Mouse (Mus musculus): ENCODE measurements around the gene Kmt2e. TPM values are rescaled to one million over a fixed set of nuclear protein-coding genes. Genes with fewer than 3 reads are reported as not detected.

Kmt2e gene
- 198 and 206 TPM in 2 replicates for polyA plus RNA-seq (2015; fragmentation: Nextera tagmentation; extraction: Ambion mirVana)

DNA sequence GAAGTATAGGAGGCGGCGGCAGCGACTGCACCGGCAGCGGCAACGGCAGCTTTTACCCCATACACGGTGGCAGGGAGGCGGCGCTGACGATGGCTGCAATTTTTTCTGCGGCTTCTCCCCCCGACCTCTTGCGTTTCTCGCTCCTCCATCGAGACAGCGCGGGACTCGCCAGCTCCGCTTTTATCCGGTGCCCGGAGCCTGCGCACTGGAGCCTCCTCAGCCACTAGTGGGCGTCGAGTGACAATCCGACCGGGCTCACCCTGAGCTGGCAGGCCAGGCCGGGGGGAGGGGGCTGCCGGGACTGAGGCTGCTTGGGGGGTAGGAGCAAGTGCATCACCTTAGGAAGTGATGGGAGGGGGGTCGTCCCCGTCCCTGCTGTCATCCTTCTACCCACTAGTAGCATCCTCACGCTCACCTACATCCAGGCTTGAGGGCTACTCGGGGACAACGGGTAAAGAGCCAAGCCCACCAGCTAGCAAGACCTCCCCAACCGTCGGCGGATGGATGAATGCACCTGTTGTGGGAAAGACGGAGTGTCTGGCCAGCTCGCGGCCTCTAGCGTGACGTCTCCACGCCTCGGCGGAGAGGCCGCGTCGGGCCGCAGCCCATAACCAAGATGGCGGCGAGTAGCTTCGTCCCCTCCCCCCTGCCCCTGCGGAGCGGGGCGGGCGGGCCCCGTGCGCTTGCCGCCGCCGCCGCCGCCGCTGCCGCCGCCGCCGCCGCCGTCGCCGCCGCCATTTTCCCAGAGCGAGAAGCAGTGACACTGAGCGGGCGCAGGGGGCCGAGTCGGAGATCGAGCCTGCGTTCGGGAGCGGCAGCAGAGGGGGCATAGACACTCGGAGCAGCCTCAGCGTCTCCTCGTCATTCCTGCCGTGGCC, at the start of gene Kmt2e:
Gene Kmt2e (plus strand): TSS at position 722 of the 878 bp plus-strand sequence.
- peaks cover 39% of the 10 kb centered on the region for H3K4me1 ChIP-seq
- under 1% methylated on average over 68 of the region's 85 CpGs for WGBS

DNA sequence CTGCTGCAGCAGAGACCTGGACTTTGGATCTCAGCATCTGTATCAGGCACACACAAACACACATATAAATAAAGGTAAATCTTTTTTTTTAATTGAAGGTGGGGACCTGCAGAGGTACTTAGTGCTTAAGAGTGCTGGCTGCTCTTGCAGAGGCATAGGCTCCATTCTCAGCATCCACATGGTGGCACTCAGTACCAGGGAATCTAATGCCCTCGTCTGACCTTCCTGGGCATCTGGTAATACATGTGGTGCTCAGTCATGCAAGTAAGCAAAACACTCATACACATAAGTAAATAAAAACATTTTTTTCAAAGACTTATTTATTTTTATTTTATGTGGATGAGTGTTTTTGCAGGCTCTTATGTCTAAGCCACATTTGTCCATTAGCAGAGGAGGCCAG, 49.1 kb upstream of the Kmt2e start:
- no peak overlapping the region for H3K27ac ChIP-seq (replicated peaks)
- H3K9ac ChIP-seq (replicated peaks), result no peak overlapping the region
- no peak for ATAC-seq (replicated peaks)
- WGBS, result 69% methylated on average over 1 of the region's 1 CpGs
- H3K4me3 ChIP-seq, result no peak overlapping the region
- no peaks in the 10 kb centered on the region for H3K27me3 ChIP-seq
- H3K9me3 ChIP-seq, result no peaks in the 10 kb centered on the region
- peaks cover 12% of the 10 kb centered on the region for H3K4me1 ChIP-seq
- H3K4me2 ChIP-seq (replicated peaks), result no peak overlapping the region
- no peaks in the 10 kb centered on the region for H3K36me3 ChIP-seq

More for the DNA sequence above, at the start of gene Kmt2e:
- no peaks in the 10 kb centered on the region for H3K36me3 ChIP-seq
- H3K9ac ChIP-seq (replicated peaks), result peak within 1 kb of the TSS; percentile 99
- H3K4me2 ChIP-seq (replicated peaks), result peak within 1 kb of the TSS; percentile 82
- peak within 1 kb of the TSS; percentile 100 for H3K27ac ChIP-seq (replicated peaks)
- H3K4me3 ChIP-seq, result peak within 1 kb of the TSS; percentile 100
- ATAC-seq (replicated peaks), result peak; percentile 84
- H3K27me3 ChIP-seq, result no peaks in the 10 kb centered on the region
- H3K9me3 ChIP-seq, result no peaks in the 10 kb centered on the region

DNA sequence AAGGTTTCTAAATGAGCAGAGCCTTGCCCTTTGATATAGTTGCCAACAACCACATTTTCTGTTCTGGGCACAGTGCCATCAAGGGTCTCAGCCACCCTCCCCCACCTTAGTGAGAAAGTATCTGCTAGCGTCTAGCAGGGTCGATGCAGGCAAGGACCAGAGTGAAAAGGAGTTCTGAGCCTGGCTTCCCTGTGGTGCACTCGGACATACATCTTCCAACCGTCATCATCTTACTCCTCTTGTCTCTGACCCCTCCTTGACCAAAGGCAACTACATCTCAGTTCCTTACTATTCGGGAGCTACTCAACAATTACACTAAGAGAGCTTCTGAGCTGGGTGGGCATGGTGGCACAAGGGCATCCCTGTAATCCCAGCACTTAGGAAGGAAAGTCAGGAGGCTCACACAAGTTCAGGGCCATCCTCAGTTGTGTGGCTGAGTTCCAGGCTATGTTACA, 48.5 kb upstream of the Kmt2e start:
- no peak overlapping the region for H3K9ac ChIP-seq (replicated peaks)
- no peaks in the 10 kb centered on the region for H3K36me3 ChIP-seq
- peak; percentile 44 for ATAC-seq (replicated peaks)
- no peaks in the 10 kb centered on the region for H3K9me3 ChIP-seq
- H3K4me1 ChIP-seq, result peaks cover 12% of the 10 kb centered on the region
- no peaks in the 10 kb centered on the region for H3K27me3 ChIP-seq
- no peak overlapping the region for H3K27ac ChIP-seq (replicated peaks)
- no peak overlapping the region for H3K4me2 ChIP-seq (replicated peaks)
- 35% methylated on average over 5 of the region's 5 CpGs for WGBS
- no peak overlapping the region for H3K4me3 ChIP-seq

DNA sequence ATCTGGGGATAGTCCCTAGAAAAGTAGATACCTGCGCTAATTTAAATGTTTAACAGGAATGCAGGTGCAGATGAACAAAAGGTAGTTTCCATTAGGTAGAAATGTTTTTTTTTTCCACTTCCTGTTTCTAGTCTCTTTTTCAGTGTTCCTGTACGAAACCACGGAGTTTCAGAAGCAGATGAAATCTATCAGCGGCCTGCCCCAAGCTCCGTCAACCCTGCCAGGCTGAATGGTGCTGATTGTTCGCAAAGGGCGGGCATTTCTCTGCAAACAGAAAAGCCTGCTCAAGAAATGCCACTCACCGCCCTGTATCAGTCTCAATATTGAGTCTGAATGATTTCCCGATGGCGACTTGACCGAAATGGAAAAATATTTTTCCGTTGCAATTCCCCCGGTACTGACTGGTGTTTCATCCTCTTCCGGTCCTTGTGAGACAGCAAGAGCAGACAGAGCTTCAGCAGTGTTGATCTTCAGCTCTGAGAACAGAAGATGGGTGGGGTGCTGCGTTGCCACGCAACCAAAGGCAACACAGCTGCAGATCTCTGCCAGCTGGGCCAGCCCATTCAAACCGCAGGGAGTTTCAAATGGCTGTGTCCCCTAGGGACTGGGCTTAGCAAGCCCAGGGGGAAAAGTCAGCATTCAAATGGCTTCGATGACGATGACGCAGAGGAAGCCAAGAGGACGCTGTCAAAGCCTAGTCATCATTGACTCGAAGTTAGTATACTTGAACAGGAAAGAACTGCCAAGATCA, 47.5 kb upstream of the Kmt2e start:
- Histone ChIP-seq H3K9me3 (no peaks in the 10 kb centered on the region), H3K27me3 (no peaks in the 10 kb centered on the region), H3K4me3 (peak overlapping the region; percentile 50), H3K36me3 (no peaks in the 10 kb centered on the region), H3K27ac (replicated peaks) (peak overlapping the region; percentile 92), H3K4me1 (peaks cover 12% of the 10 kb centered on the region), H3K4me2 (replicated peaks) (peak overlapping the region; percentile 64), H3K9ac (replicated peaks) (peak overlapping the region; percentile 57)
- WGBS, result 1% methylated on average over 22 of the region's 22 CpGs
- peak; percentile 94 for ATAC-seq (replicated peaks)

DNA sequence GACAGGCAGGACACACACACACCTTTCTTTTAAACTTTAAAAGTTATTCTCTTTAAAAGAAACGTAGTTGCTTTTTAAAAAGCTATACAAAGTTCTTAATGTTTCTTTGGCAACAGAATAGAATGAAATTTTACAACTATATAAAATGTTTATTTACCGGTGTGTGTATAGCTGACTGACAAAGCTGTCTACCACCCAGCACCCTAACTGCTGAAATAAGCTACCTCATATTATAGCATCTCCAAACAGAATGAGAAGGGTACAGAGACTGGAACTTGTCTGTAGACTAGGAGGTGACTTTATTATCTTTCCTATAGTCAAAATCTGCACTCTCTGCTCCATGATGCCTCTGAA, 47.0 kb upstream of the Kmt2e start:
- no peak; the same call in 1 of the 2 replicates for ATAC-seq (replicated peaks)
- Histone ChIP-seq H3K4me2 (replicated peaks) (peak overlapping the region; percentile 64), H3K4me1 (peaks cover 12% of the 10 kb centered on the region), H3K36me3 (no peaks in the 10 kb centered on the region), H3K4me3 (peak overlapping the region; percentile 50), H3K27ac (replicated peaks) (peak overlapping the region; percentile 92), H3K9ac (replicated peaks) (no peak overlapping the region), H3K9me3 (no peaks in the 10 kb centered on the region), H3K27me3 (no peaks in the 10 kb centered on the region)
- 43% methylated on average over 2 of the region's 2 CpGs for WGBS

DNA sequence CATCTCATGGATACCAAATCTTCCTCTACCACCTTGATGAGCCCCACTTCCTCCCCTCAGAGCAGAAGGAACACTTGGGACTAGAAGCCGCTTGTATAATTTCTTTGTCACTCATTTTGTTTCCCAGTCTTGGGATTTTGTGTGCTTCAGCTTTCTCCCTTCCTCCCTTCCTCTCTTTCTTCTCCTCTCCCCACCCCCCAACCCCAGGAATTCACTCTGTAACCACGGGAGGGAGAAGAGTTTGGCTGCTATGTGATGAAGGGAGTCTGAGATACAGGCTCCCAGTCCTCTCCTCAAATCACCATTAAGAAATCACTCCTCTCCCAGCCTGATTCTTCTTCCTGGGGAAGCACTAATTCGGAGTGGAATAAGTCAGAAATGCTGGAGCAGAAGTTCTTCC, 46.1 kb upstream of the Kmt2e start:
- Histone ChIP-seq H3K4me1 (peaks cover 12% of the 10 kb centered on the region), H3K9me3 (no peaks in the 10 kb centered on the region), H3K4me3 (no peak overlapping the region), H3K9ac (replicated peaks) (no peak overlapping the region), H3K4me2 (replicated peaks) (no peak overlapping the region), H3K27me3 (no peaks in the 10 kb centered on the region), H3K36me3 (no peaks in the 10 kb centered on the region), H3K27ac (replicated peaks) (no peak overlapping the region)
- no peak for ATAC-seq (replicated peaks)
- 46% methylated on average over 3 of the region's 3 CpGs for WGBS

DNA sequence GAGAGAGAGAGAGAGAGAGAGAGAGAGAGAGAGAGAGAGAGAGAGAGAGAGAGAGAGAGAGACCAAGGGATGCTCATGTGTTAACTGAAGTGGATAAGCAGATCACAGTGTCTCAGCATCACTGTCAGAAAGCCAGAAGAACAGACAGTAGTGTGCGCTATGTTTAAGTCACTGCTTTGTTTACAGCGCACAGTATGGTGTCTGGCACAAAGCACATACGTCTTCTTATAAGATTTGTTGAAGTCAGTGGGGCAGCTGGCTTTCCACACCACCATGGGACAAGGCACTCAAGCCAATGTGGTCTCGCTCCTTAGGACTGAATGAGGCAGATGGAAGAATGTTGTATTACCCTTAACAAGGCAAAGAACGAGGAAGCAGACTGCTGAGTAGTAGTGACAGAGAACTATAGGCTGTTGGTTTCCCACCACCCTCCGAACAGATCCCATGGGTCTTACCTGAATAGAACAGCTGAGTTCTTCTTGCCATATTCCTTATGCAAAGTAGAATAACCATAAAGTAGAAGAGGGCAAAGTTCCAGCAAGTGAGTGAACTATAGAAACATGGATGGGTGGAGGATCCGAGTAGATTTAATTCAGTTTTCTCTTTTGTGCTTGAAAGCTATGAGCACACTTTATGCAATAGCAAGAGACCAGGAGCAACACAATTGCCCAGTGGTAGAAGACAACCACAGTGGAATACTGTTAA, 44.5 kb upstream of the Kmt2e start:
- H3K9me3 ChIP-seq, result no peaks in the 10 kb centered on the region
- peaks cover 12% of the 10 kb centered on the region for H3K4me1 ChIP-seq
- H3K36me3 ChIP-seq, result no peaks in the 10 kb centered on the region
- no peak for ATAC-seq (replicated peaks)
- 82% methylated on average over 7 of the region's 7 CpGs for whole genome bisulfite sequencing
- H3K9ac ChIP-seq (replicated peaks), result no peak overlapping the region
- H3K4me3 ChIP-seq, result no peak overlapping the region
- H3K27ac ChIP-seq (replicated peaks), result no peak overlapping the region
- no peak overlapping the region for H3K4me2 ChIP-seq (replicated peaks)
- H3K27me3 ChIP-seq, result no peaks in the 10 kb centered on the region

DNA sequence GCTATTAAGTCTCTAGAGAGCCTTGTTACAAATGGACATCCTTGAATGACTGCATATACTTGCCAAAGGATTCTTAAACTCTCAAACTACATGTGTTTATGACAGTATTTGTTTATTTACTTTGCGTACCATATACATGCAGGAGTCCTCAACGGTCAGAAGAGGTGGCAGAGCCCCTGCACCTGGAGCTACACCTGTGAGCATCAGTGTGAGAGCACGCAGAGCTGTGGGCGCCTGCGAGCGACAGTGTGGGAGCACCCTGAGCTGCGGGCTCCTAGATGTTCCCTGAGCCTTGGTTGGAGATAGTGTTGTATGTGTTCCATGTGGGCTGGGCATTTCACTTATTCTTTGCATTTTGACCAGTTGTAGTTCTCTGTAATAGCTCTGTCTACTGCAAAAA, 42.5 kb upstream of the Kmt2e start:
- no peak overlapping the region for H3K4me2 ChIP-seq (replicated peaks)
- H3K9me3 ChIP-seq, result no peaks in the 10 kb centered on the region
- no peaks in the 10 kb centered on the region for H3K36me3 ChIP-seq
- no peak overlapping the region for H3K4me3 ChIP-seq
- H3K27ac ChIP-seq (replicated peaks), result no peak overlapping the region
- no peak for ATAC-seq (replicated peaks)
- H3K27me3 ChIP-seq, result no peaks in the 10 kb centered on the region
- no peak overlapping the region for H3K9ac ChIP-seq (replicated peaks)
- peaks cover 6% of the 10 kb centered on the region for H3K4me1 ChIP-seq
- WGBS, result 94% methylated on average over 7 of the region's 7 CpGs

DNA sequence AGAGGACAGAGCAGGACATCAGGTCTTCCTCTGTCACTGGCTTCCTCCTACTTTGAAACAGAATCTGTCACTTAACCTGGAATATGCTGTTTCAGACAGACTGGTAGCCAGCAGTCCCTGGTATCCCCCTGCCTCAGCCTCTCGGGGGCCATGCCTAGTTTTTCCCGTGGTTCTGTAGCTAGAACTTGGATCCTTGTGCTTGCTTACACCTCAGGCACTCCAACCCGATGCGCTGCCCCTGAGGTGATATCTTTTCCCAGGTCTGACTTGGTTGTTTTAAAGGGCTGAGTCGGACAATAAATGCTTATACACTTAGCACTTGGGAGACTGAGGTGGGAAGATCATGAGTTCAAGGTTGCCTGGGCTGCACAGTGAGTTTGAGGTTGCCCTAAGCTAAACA, 40.4 kb upstream of the Kmt2e start:
- no peaks in the 10 kb centered on the region for H3K27me3 ChIP-seq
- no peaks in the 10 kb centered on the region for H3K36me3 ChIP-seq
- no peak for ATAC-seq (replicated peaks)
- no peaks in the 10 kb centered on the region for H3K9me3 ChIP-seq
- no peak overlapping the region for H3K4me3 ChIP-seq
- H3K4me2 ChIP-seq (replicated peaks), result no peak overlapping the region
- no peak overlapping the region for H3K27ac ChIP-seq (replicated peaks)
- WGBS, result 96% methylated on average over 5 of the region's 5 CpGs
- no peak overlapping the region for H3K9ac ChIP-seq (replicated peaks)
- no peaks in the 10 kb centered on the region for H3K4me1 ChIP-seq

DNA sequence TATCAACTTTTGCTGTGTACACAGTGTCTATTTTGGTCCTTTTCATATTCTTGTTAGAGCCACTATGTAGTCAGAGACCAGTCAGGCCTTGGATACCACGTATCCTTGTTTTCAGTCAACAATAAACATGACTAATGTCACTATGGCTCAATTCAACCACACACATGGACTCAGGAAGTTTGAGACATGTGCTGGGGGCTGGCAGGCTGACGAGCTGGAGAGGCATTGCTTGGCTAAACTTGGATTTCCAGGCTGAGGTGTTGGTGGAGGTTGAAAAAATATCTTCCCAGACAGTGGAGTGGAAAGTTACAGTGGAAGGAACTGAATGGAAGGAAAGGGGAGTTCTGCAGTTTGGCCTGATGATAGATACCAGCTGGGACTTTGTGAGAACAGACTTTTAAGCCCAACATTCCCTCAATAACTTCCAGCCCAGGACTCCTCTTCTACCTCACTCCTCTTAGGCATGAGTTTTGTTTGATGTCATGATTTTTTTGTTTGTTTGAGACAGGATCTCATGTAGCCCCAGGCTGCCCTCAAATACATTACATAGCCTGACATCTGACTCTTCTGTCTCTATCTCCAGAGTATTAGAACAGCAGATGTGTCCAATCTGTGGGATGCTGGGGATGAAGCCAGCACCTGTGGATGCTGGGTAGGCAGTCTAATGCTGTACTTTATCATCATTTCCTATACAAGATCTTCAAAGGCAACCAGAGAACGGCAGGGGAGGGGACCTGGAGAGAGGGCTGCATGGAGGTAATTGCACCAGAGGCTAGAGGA, 39.7 kb upstream of the Kmt2e start:
- no peaks in the 10 kb centered on the region for H3K4me1 ChIP-seq
- 0 out of 2 replicates have a peak, but pooled peaks cover 4% of the 10 kb centered on the region for H3K36me3 ChIP-seq
- H3K27ac ChIP-seq (replicated peaks), result no peak overlapping the region
- H3K9me3 ChIP-seq, result no peaks in the 10 kb centered on the region
- no peak overlapping the region for H3K4me3 ChIP-seq
- no peak for ATAC-seq (replicated peaks)
- no peaks in the 10 kb centered on the region for H3K27me3 ChIP-seq
- no peak overlapping the region for H3K9ac ChIP-seq (replicated peaks)
- H3K4me2 ChIP-seq (replicated peaks), result no peak overlapping the region
- 79% methylated on average over 3 of the region's 3 CpGs for WGBS

DNA sequence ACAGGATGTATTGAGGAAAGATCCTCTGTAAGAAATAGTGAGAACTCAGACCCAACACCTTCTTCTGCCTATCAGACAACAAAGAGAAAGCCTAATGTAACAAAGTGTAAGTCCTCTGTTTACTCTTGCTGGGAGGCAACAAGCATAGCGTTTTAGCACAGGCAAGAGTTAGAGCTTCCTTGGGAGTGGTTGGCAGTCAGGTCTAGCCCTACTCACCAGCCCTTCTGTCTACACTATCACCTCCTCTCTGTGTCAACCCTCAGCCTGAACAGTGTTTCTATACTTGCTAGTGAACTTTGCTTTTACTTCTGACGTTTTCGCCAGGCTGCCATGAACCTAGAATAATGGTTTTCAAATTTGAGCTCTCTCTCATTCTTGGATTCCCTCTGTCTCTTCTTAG, 38.5 kb upstream of the Kmt2e start:
- no peak for ATAC-seq (replicated peaks)
- no peak overlapping the region for H3K4me3 ChIP-seq
- H3K4me1 ChIP-seq, result no peaks in the 10 kb centered on the region
- H3K27ac ChIP-seq (replicated peaks), result no peak overlapping the region
- 83% methylated on average over 3 of the region's 3 CpGs for whole genome bisulfite sequencing
- H3K9ac ChIP-seq (replicated peaks), result no peak overlapping the region
- no peaks in the 10 kb centered on the region for H3K9me3 ChIP-seq
- 0 out of 2 replicates have a peak, but pooled peaks cover 6% of the 10 kb centered on the region for H3K36me3 ChIP-seq
- no peak overlapping the region for H3K4me2 ChIP-seq (replicated peaks)
- H3K27me3 ChIP-seq, result no peaks in the 10 kb centered on the region
